Mouse (Mus musculus): Measurements from ENCODE around the gene Tyw5.
A peak's percentile ranks its signal among the peaks of the same experiment; 100 is the strongest.

The Tyw5 gene

DNA sequence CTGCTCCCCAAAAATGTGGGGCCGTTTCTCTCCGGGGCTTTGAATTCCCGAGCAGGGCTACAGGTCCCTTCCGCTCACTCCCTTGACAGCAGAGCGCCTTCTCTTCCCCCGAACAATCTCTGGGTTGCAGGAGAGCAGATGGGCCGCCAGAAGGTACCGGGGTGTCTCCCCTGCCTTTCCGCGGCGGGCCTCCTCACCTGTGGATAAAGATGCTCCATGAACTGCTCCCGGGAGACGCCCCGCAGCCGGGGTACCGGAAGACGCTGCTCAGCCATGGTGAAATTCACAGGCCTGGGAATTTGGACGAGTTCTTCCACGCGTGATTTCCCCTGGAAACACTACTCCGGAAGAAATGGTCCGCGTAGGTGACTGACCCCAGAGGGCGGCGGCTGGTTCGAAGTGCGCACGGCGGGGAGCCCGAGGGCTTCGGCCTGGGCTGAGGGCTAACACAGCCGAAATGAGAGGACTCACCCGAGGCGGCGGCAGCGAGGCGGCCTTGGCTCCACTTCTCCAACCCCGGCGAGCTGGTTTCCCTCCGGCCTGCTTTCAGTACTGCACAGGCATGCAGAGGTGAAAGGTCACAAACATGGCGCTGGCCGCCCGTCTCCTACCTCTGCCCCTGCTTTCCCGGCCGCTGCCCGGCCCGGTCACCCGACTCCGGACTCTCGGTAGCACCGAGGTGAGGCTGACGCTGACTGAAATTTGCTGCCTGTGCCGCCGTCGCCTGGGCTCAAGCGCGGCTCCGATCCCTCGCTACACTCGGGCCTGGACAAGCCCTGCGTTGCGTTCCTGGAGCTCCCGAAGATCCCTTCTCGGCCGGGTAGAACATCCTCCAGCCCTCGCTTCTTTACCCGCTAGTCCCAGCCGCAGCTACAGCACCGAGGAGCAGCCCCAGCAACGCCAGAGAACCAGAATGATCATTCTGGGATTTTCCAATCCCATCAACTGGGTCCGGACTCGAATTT lies at the start of gene Tyw5, which contains the start of gene Maip1:
Tyw5 (minus strand) TSS at position 915 of the 965 bp plus-strand sequence.
Maip1 (plus strand) TSS at position 142 of the 965 bp plus-strand sequence.
- no peak for DNase-seq (ENCODE audit: extremely low read depth, low read depth, low spot score)

DNA sequence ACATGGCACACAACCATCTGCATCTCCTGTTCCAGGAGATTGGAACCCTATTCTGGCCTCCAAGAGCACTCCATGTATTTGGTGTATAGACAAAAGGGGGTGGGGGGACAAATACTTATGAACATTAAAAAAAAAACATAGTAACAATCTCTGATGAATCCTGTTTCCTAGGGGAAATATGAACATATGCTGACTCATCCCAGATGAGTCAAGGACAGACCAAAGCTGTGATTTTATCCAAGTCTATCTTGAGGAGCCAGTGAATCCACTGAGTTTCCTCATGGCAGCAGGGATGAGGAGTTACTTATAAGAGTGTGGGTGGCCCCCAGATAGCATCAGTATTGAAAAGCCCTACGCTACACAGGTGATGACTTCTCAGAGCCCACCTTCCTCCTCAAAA lies 43.3 kb upstream of the Tyw5 start:
- DNase-seq (ENCODE audit: extremely low read depth, low read depth, low spot score): no peak

DNA sequence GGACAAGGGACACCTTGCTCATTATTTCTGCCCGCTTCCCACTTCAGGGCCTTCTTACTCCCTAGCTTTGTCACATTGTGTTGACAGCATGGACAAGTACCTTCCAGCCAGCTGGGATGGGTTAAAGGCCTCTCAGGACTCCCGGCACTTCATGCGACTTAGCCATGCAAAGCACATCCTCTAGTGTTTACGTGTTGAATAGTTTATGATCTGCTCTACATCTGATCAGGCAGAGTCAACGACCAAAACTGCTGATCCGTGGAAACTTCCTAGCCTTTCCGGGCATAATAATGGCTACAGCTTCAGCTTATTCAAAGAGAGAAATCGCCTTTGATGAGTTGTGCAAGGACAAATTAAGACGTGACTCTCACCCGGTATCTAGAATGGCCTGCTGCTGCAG lies 38.8 kb upstream of the Tyw5 start:
- DNase-seq (ENCODE audit: extremely low read depth, low read depth, low spot score): no peak

DNA sequence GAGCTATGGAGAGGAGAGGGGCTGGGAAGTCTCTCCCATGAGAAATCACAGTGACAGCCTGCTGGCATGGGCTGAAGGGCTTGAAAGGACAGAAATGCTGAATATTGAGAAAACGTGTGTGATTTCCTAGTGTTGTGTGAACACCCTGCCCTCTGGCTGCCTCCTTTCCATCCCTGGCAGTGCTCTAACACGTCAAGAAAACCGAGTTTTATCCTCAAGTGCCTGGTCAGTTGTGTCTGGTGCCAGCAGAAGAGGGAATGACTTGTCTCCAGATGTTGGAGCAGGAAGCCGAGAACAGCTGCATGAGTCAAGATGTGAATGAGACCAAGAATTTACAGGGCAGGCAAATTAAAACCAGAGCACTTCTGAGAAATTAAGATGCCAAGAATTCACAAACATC lies 33.9 kb upstream of the Tyw5 start:
- no peak for DNase-seq (ENCODE audit: extremely low read depth, low read depth, low spot score)

DNA sequence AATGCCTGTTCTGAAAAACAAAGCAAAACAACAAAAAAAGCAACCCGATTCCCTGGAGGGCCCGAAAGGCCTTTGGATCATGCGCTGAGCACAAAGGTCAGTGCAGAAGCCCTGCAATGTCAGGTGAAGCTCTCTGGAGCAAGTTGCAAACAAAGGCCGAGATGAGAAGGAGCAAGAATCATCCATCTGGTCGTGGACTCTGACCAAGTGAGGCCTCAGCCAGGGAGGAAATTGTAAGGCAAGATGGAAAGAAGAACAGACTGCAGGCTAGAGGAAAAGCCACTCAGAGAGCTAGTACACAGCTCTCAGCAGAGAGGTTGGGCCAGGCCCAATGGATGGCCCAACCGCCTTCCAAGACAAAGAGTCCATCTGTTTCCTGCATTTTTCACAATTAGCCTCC lies 32.1 kb upstream of the Tyw5 start:
- no peak for DNase-seq (ENCODE audit: extremely low read depth, low read depth, low spot score)

DNA sequence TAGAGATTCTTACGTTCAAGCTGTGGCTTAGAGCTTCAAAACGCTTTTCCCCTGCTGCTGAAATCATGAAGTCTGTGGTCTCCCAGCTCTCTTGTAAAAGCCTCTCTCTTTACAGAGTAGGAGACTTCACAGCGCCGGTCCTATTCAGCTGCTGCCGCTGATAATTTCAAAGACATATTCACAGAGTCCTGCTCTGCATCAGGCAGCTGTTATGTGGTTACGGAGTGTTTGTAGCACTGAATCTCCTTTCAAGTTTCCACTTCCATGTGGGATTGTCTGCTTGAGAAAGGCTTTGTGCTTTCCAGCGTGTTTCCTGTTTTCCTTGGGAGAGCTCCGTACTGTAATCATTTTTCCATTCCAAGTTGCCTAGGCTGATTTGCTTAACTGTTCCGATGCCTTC lies 30.1 kb upstream of the Tyw5 start:
- DNase-seq (ENCODE audit: extremely low read depth, low read depth, low spot score): no peak

DNA sequence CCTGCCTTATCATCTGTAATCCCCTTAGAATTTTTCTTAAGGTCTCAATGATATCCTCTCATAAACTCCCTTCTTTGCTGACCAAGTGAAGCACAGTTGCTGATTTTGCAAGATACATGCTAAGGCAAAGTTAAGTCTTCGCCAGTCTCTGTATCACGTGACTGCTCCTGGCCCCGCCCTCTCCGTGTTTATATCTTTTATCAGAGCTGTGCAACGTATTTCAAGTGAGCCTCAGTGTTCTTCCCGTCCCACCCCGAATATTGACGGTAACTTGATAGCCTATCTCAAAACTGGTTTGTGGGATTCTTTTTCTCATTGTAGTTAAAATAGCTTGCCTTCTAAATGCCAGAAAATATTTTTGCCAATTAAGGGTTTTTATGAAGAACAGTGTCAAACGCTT lies 29.5 kb upstream of the Tyw5 start:
- DNase-seq (ENCODE audit: extremely low read depth, low read depth, low spot score): no peak

DNA sequence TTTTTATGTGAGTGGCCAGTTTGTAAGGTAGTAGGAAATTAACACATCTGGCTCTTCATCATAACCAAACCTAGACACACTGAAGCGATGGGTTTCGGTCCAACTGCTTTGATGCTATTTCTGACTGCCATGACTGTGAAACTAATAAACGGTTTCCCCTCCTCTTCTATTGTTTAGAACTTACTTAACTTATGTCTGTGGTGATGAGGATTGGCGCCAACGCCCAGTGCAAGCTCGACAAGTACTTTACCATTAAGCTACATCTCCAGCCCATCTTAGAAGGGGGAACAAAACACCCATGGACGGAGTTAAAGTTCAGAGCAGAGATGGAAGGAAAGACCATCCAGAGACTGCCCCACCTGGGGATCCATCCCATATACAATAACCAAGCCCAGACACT lies 26.2 kb upstream of the Tyw5 start:
- no peak for DNase-seq (ENCODE audit: extremely low read depth, low read depth, low spot score)

DNA sequence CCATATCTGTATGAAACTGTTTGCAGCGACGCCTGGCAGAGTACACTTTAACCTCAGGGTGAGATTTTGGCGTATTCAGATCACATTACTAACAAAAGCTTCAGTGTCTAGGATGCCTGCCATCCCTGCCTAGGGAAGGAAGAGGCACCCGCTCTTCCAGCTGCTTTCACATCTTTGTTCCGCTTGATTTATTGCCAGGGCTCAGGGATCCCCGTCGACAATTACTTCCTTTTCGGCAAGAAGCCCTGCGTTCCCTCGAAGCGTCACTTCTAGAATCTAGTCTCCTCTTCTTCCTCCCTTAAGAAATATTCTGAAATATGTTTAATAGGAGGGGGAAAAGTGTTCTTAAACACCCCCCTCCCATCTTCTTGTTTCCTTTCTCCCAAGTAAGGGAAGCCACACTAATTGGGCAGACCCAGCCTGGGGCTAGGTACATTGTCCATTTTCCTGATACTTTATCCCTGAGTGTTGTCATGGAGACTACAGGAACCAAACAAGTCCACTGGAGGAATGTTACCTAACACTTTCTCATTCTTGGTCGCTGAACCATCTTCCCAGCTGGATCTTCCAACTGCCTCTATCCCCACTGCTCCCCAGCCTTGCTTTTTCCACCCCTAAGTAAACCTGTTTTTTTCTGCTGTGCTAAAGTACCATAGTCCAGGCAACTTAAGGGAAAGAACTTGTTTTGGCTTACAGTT lies 23.0 kb upstream of the Tyw5 start:
- DNase-seq (ENCODE audit: extremely low read depth, low read depth, low spot score): no peak

DNA sequence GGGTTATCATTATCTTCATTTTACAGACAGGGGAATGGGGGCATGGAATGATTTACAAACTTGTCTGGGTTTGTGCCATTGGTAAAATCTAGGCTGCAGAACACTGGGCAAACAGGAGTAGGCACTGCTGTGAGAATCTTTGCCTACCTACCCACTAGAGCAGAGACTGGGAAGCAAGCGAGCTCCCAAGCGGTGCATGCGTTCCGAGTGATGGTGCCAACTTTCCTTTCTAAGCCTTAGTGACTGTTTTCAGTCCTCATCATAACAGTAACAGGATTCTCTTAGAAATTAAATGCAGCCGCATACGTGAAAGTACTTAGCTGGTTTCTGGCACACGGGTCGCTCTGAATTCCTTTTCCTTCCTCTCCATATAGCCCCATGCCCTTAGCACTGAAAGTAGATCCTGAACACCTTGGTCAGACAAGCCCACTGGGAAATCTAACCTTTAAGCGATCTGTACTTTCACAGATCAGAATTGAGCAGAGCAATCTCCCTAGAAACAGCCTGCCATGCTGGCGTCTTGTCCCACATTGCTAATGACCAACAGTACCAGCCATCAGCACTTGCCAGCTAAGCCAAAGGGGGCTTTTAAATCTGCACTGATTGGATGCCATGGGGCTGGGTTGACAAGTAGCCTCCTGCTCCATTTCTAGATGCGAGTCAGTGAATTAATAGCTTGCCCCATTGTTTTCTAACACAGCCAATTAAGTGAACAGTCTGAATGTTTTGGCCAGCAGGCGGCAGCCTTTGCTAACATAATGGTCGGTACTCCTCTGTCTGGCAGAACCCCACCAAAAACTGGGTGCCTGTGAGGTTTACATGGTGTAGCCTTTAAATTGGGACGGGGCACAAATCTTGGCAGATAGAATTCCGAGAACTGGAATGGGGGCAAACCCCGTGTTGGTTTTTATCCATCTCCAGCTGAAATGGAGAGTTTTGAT lies 21.7 kb upstream of the Tyw5 start:
- no peak for DNase-seq (ENCODE audit: extremely low read depth, low read depth, low spot score)

DNA sequence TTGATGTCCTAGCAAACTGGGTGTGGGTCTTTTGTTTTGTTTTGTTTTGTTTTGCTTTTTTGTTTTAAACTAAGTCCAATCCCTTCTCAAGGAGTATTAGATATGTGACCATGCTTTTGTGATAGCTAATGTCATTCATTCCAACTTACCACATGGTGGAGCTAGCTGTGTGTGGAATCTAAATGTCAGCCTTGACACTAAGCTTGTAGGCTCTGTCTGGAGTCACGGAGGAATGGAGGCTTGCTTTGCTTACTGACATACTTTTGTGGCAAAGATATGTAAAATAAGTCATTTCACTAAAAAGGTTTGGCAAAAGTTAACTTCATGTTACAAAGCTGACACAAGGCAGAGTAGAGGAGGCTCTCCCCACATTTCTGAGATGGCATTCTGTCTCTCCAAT lies 16.8 kb upstream of the Tyw5 start:
- DNase-seq (ENCODE audit: extremely low read depth, low read depth, low spot score): no peak

DNA sequence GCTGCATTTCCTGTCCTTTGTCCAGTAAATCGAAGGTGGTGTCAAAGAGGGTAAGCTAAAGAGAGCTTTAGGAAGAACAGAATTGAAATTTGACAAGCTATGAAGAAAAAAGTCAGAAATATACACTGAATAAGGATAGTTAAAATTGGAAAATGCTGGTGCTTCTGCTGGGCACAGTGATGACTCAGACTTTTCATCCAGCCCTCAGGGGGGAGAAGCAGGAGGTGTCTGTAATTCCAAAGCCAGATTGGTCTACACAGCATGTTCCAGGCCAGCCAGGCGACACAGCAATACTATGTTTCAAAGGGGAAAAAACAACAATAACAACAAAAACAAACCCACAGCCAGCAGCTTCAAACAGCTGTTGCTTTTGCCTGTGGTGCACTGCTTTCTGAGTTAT lies 6.5 kb upstream of the Tyw5 start:
- DNase-seq (ENCODE audit: extremely low read depth, low read depth, low spot score): no peak

DNA sequence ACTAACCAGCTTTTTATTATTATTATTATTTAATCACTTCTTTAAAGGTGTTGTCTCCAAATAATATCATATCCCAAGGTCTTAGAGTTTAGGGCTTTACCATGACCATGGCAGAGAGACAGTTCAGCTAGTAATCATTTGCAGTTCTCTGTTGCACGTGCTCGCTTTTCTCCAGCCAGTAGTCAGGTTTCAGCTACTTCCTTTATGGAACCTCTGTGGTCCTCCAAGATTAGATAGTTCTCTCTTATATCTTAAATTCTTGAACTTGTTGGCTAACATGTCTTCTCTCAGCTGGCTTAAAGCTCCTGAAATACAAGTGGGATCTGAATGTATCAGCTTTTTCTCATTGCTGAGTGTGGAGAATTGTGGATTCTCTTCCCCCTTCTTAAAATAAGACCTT lies 2.1 kb upstream of the Tyw5 start:
- DNase-seq (ENCODE audit: extremely low read depth, low read depth, low spot score): no peak

DNA sequence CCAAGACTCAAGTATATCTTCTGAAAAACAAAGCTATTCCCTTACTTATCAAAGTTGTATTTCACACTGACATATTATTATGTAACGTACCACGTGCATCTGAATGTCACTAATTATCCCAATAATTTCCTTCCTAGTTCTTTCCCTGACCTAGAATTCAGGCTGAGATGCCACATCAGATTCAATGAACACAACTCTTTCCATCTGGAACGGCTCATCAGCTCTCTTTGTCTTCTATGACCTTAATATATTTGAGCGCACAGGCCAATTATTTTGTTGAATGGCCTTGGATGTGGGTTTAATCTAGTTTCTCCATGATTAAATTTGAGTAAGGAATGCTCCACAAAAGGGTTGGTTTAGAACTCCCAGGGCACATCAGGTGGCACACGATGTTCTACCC lies 4.8 kb downstream of the Tyw5 start:
- no peak for DNase-seq (ENCODE audit: extremely low read depth, low read depth, low spot score)

DNA sequence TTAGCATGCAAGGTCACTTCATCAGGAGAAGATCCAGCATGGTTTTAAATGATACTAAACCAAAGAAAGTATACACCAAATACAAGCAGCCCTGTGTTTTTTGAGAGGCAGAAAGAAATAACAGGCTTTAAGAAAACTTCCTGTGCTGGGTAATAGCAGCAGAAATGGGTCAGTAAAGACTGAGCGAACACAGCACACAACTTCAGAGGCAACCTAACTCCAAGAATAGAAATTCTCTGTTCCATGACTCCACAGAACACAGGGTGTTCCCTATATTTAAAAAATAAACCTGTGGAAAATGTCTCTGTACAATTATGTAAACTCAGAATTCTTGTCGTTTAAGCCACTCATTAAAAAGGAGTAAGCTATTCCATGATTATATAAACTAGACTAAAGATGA lies 6.0 kb downstream of the Tyw5 start:
- no peak for DNase-seq (ENCODE audit: extremely low read depth, low read depth, low spot score)

DNA sequence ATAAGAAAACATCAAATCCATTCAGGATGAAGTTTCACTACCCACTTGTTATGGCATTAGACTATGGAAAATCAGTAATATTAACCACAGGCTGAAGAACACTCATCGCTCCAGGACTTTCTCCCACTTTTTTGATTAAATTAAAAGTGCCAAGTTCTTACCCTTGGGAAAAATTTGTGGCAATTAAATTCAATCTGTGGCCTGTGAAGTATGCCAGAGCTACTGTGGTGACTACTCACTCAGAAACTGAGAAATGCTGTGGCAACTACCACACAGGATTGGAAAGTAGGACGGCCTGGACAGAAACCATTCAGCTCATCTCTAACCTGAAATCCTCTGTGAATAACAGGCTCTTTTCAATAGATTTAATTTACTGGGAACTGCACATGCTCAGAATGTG lies 6.6 kb downstream of the Tyw5 start:
- DNase-seq (ENCODE audit: extremely low read depth, low read depth, low spot score): no peak

DNA sequence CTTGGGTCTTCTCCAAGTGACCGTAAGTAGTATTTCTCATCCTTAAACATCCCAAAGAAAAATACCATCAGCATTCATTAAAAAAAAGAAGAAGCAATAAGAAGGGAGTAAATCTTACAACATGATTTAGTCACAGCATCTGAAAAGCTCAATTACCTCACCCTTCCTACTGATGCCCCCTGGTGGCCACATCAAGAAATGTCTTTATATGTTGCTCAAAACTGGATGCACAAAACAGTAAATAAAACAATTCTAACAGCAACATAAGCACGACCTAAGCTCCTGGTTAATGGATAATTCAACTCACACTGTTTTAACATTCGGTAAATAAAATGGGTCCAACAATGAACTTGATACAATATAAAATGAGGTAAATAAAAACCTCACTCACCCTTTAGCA lies 12.8 kb downstream of the Tyw5 start:
- no peak for DNase-seq (ENCODE audit: extremely low read depth, low read depth, low spot score)

DNA sequence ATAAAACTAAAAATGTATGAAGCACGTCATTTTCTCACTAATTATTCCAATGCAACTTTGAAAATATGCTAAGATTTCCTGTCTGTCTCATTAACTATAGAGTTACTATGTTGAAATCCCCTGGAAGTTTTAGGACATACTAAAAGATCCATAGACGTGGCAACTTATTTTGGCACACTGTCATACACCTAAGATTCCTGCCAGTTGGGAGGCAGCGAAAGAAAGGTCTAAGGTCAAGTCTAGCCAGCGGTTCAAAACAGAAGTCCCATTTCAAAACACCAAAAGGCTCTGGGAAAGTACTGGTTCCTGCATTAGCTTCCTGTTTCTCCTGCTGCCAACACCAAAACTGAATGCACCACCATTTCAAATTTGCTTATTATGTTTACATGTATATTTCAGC lies 14.5 kb downstream of the Tyw5 start:
- DNase-seq (ENCODE audit: extremely low read depth, low read depth, low spot score): peak; percentile 54

DNA sequence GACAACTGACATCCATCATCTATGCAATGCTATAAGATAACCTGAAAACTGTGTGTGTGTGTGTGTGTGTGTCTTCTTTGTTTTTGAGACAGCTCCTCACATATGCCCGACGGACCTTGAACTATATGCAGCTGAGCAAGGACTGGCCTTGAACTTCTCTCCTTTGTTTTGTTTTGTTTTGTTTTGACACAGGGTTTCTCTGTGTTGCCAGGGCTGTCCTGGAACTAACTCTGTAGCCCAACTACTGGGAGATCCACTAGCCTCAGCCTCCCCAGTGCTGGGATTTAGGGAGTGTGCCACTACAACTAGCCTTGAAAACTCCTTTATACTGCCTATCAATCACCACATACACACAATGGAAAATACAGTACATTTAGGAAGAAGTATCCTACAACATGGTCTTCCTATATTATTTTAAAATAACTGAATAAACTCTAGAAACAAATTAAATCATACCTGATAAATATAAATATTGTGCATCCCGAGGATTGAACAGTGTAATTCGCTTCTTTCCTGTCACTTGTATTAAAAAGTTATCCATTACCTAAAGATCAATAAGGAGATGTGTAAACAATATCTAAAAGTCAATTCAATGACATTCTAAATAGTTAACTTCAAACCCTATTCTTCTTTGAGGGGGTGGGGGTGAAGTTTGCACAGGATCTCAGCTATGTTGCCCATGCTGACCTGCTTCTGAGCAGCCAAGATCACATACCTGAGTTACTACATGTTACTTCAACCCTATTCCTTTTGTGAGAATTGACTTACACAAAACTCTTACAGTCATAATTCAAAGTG lies 15.7 kb downstream of the Tyw5 start:
- DNase-seq (ENCODE audit: extremely low read depth, low read depth, low spot score): no peak

DNA sequence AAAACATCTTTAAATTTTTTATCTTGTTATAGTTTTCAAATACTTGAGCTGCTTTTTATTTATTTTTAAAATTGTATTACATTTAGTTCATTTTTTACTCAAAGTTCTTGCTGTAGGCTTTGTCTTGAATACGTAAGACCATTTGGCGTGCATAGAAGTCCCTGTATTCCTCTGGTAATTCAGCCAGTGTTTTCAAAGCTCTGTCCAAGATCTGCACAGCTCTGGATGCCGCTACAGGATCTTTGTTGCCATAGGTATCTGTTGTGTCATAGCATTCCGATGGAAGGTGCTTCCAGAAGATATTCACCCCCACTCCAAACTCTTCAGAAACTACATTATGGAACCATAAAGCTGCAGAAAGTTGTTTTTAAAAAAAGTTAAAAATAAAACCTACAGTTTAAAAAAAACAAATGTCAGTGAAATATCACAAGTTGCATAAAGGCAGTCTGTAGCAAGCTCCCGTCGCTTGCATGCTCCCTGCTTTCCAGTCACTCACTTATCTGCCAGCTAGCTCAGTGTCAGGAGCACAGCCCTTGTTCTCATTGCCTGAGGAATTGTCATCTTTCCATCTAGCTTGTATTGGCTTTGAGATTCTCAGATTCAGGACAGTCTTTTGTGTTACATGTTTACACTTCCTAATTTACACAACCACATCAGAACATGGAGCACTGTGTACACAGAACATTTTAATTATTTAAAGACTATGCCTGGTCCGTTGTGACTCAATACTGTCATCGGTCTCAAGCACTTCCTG lies 18.3 kb downstream of the Tyw5 start:
- peak; percentile 75 for DNase-seq (ENCODE audit: extremely low read depth, low read depth, low spot score)

Data from fat pad, adult 2 months (tissue).